Mouse (Mus musculus): ENCODE results near the gene Fermt3. TPM values are rescaled to one million over a fixed set of nuclear protein-coding genes. Genes with fewer than 3 reads are reported as not detected.

Fermt3 gene
- polyA plus RNA-seq (2012; rRNA removed): 10.6 and 12.3 TPM in 2 replicates

GRCm38 (mm10) chr19:7019191-7019590 is at the start of gene Fermt3:
Fermt3 (minus strand) TSS chr19:7019469.

DNA sequence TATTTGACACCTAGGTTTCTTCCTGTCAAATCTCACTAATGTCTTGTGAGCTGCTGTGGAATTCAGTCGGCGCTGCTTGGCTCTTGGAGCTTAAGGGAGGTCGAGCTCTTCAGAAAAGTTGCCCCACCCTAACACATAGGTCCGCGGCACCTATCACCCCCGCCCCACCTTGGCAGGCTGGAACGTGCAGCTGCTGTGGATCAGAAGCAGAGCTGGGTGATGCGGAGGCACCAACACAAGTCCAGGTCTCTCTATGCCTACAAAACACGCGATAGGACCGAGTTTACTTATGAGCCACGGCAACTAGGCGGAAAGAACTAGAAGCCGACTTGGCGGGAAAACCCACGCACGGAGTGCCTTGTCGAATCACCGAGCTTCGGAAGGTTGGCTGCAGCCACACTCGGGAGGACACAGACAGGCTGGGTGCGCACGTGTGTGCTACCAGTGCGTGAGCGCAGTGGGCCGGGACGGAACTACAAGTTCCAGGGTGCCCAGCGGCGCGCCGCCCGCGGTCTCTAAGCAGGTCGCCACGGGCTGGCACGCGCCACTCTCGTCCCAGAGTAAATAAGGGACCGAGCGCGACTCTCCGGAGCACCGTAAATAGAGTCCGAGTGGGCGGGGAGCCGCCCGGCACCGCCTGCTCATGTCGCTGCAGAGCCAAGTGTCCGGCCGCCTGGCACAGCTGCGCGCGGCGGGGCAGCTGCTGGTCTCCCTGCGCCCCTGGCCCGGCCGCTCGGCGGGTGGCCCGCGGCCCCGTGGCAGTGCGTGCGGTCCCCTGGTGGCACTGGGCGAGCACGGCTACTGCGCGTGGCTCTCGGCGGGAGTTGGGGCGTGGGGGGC is 37.2 kb upstream of the Fermt3 start, which contains the start of gene Macrod1:
Gene Macrod1 (plus strand): TSS at position 563 of the 840 bp plus-strand sequence.

GRCm38 (mm10) chr19:7039841-7040636 is 20.8 kb upstream of the Fermt3 start, which contains the start of gene Stip1:
Stip1 (minus strand) TSS chr19:7039967.

DNA sequence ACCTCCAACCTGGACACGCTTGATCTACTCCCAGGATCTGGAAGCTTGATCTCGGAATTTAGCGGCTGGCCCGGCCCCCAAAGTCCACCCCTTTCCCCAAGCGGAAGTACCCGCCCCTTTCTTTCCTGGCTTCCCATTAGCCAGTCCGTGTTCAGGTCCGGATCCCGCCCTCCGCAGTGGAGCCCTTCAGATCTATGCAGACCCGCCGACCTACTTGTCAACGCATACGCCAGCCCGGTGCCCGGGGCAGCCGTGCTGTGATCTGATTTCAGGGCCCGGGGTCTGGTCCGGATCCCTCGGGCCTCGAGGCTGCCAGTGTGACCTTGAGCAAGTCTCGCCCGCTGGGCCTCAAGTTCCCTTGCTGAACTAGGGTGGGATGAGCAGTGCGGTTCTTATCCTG is 23.3 kb downstream of the Fermt3 start, which contains the start of the genes Nudt22 and Trpt1:
Gene Nudt22 (minus strand): TSS at position 112 of the 400 bp plus-strand sequence.
Gene Trpt1 (plus strand): TSS at position 126 of the 400 bp plus-strand sequence.

DNA sequence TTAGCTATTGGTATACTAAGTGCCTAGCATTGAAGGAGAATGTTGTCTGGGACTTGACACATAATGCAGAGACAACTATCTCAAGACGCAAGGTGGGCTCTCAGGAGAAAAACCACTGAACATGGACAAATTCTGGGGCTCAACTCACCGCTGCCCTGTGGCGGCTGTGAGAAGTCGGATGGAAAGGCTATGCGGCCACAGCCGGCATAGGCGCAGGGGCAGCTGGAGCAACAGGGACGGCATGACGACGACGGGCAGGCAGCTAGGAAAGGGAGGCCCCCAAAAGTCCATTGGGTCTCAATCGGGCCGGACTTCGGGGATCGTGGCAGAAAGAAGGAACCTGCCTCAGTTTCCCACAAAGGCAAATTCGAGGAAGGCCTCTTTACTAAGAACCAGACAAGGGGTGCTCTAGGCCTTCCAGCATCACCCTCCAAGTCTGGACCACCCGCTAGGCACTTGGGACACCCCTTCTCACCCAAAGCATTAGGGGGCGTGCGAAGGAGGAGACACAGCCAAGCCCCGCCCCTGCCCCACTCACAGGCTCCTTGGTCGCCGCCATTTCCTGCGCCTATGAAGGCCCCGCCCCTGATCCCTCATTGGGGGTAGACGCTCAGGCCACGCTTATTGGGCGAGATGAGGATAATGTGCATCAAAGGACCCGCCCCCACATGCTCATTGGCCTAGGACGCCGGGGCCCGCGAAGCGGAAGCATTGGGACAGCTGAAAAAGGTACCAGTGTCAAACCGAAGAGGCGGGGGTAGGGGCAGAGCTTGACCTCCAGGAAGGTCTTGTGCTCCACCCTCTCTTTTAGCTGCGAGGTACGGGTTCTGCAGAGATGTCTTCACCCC is 27.0 kb downstream of the Fermt3 start, which contains the start of gene Dnajc4:
Gene Dnajc4 (minus strand): TSS at position 562 of the 848 bp plus-strand sequence.

DNA sequence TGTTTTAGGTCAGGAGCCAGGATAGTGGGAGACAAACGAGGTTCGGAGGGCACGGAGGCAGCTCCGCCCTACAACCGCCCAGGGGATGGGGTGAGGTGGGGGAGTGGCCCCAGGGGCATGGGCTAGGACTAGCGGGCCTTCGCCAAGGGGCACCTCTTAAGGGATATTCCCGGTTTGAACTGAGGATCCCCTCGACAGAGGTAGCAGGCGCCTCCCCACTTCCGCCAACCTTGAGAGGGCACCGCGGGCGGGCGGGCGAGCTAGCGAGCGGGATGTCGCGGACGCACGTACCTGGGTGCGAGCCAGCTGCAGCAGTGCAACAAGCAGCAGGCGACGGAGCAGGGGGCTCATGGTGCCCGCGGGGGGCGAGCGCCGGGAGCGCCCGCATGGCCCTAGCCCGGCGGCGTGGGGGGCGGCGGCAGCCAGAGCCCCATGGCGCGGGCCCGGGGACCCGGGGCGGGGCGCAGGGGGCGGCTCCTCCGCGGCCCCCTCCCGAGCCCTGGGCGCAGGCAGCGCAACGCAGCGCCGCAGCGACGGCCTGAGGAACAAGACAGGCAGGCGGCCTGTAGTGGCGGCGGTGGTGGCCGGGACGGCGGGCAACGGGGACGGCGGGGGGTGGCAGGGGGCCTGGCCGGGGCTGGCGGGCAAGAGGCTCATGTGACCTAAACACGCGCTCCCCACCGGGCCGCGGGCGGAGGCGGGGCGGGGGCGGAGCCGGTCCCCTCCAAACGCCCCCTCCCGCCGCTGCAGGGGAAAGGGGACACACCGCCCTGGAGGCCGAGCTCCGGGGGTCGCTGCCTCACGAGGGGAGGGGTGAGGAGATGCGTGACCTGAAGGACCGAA is 32.0 kb downstream of the Fermt3 start, which contains the start of gene Vegfb:
Gene Vegfb (minus strand): TSS at position 591 of the 843 bp plus-strand sequence.

DNA sequence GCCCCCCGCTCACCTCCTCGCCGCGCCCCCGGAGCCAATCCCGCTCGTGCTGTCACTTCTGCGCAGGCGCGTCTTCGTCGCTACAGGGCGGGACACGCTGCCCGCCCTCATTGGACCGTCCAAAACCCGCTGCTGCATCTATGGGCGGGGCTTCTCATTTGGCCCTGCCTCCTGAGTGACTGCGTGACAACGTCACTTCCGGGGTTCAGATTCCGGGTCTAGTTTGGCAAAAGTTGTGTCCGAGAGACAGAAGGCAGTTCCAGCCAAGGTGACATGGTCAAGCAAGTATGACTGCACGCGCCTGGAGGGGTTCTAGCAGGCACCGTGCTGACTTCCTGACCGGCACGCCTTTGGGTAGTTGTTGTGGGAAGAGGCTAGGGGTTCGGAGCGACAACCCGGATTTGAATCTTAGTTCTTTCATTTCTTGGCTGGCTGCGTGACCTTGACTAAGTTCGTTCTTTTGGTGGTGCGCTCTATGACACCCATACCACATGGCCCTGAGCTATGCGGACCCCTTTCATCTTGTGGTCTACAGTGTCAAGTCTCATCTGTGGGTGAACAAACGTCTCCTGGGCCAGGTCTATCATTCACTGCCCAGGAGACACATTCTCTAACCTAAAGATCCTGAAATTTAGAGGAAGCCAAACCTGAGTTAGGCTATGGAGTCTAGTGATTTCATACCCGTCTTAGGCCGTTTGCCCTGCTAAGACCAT is 38.7 kb downstream of the Fermt3 start, which contains the start of gene Fkbp2:
Gene Fkbp2 (minus strand): TSS at position 121 of the 713 bp plus-strand sequence.

DNA sequence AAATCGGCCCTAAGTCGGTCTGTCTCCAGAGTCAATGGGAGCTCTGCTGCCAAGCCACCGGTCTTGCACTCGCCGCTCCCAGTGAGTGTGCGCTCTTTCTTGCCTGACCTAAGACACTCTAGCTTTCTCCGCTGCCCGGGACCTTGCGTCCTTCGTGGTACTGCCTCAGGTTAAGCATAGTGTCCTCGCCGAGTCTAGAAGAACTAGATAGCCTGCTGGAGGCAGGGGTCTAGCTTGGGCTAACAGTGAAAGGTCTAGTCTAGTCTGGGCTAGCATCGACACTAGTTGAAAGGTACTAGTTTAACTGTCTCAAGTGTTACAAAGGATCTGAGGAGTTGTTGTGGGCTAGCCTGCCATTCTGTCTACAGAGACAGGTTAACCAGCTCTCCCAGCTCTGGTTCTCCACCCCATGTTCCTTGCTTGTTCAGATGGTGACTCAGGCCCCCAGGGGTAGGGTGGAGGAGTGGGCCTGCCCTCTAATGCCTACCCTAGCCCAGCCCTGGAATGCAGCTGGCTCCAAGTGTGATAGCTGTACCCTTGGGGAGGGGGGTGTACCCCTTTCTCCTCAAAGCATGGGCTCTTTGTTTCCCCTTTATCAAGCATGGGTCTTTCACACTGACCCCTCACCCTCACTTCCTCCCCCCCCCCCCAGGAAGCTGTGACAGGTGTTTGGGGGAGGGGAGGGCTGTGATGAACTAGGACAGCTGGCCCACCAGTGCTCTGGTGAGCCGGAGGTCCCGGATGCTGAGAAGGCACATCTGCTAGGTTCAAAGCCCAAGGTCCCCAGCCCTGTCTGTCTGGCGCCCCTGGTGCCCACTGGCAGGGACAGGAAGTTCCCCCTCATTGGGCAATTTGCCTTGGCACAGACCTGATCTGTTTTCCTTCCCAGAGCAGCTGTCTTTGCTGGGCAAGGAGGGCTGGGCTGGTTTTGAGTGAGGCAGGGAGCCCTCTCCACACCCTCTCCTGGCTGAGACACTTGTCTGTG is 43.4 kb downstream of the Fermt3 start, which contains the start of gene Plcb3:
Gene Plcb3 (minus strand): TSS at position 934 of the 985 bp plus-strand sequence.

GRCm38 (mm10) chr19:6974211-6975205 is 44.8 kb downstream of the Fermt3 start, which contains the start of gene Ppp1r14b:
Ppp1r14b (plus strand) TSS chr19:6974968.

Other genes with a start within 250 kb of the Fermt3 start
- gene Rps6ka4, start 178.8 kb downstream of the Fermt3 start, polyA plus RNA-seq (2012; rRNA removed): 5.1 and 6.1 TPM in 2 replicates
- 1.4 and 2.5 TPM in 2 replicates for gene Ccdc88b, start 161.3 kb downstream of the Fermt3 start, polyA plus RNA-seq (2012; rRNA removed)
- 157 and 273 TPM in 2 replicates for gene Trmt112, start 109.8 kb downstream of the Fermt3 start, polyA plus RNA-seq (2012; rRNA removed)
- 116 and 171 TPM in 2 replicates for gene Prdx5, start 109.4 kb downstream of the Fermt3 start, polyA plus RNA-seq (2012; rRNA removed)
- 21.7 and 33.6 TPM in 2 replicates for gene Esrra, start 97.7 kb downstream of the Fermt3 start, polyA plus RNA-seq (2012; rRNA removed)
- gene Catsperz, start 94.1 kb downstream of the Fermt3 start, polyA plus RNA-seq (2012; rRNA removed): 0.60 and 0.99 TPM in 2 replicates
- gene Kcnk4, start 85.0 kb downstream of the Fermt3 start, polyA plus RNA-seq (2012; rRNA removed): 0.16 and 0.19 TPM in 2 replicates
- 49.7 and 58.7 TPM in 2 replicates for gene Bad, start 77.6 kb downstream of the Fermt3 start, polyA plus RNA-seq (2012; rRNA removed)
- gene Gpr137, start 77.0 kb downstream of the Fermt3 start, polyA plus RNA-seq (2012; rRNA removed): 37.7 and 38.9 TPM in 2 replicates
- gene Ppp1r14b, start 44.5 kb downstream of the Fermt3 start, polyA plus RNA-seq (2012; rRNA removed): 284 and 292 TPM in 2 replicates
- 39.2 and 39.3 TPM in 2 replicates for gene Plcb3, start 43.0 kb downstream of the Fermt3 start, polyA plus RNA-seq (2012; rRNA removed)
- gene Fkbp2, start 39.0 kb downstream of the Fermt3 start, polyA plus RNA-seq (2012; rRNA removed): 61.7 and 112 TPM in 2 replicates
- gene Vegfb, start 31.8 kb downstream of the Fermt3 start, polyA plus RNA-seq (2012; rRNA removed): 25.6 and 33.8 TPM in 2 replicates
- gene Dnajc4, start 26.9 kb downstream of the Fermt3 start, polyA plus RNA-seq (2012; rRNA removed): 19.6 and 23.0 TPM in 2 replicates
- gene Nudt22, start 23.4 kb downstream of the Fermt3 start, polyA plus RNA-seq (2012; rRNA removed): 11.8 and 15.2 TPM in 2 replicates
- 10.6 and 12.2 TPM in 2 replicates for gene Trpt1, start 23.3 kb downstream of the Fermt3 start, polyA plus RNA-seq (2012; rRNA removed)
- gene Stip1, start 20.5 kb upstream of the Fermt3 start, polyA plus RNA-seq (2012; rRNA removed): 233 and 251 TPM in 2 replicates
- 3.5 and 5.3 TPM in 2 replicates for gene Macrod1, start 37.3 kb upstream of the Fermt3 start, polyA plus RNA-seq (2012; rRNA removed)
- gene Flrt1, start 86.3 kb upstream of the Fermt3 start, polyA plus RNA-seq (2012; rRNA removed): 1.8 and 2.1 TPM in 2 replicates
- 113 and 184 TPM in 2 replicates for gene Otub1, start 186.8 kb upstream of the Fermt3 start, polyA plus RNA-seq (2012; rRNA removed)
- 396 and 441 TPM in 2 replicates for gene Cox8a, start 198.1 kb upstream of the Fermt3 start, polyA plus RNA-seq (2012; rRNA removed)
- gene Naa40, start 221.7 kb upstream of the Fermt3 start, polyA plus RNA-seq (2012; rRNA removed): 60.6 and 70.4 TPM in 2 replicates
- gene Rcor2, start 247.9 kb upstream of the Fermt3 start, polyA plus RNA-seq (2012; rRNA removed): 185 and 285 TPM in 2 replicates